Mouse (Mus musculus) naive thymus-derived CD4-positive, alpha-beta T cell, adult 2 months (primary cell): ENCODE measurements at regions not wholly inside any gene's neighbourhood (a gene's known extent, or its start where the extent isn't known, plus 50 kb on each side); places are given as distances from the start of the nearest gene placed in this dataset.

ENCODE experiments used
- DNase-seq: peaks from one replicate; pipeline ENCODE4 v3.0.0-alpha.2; 2011; ENCODE audit warnings: low read depth

DNA sequence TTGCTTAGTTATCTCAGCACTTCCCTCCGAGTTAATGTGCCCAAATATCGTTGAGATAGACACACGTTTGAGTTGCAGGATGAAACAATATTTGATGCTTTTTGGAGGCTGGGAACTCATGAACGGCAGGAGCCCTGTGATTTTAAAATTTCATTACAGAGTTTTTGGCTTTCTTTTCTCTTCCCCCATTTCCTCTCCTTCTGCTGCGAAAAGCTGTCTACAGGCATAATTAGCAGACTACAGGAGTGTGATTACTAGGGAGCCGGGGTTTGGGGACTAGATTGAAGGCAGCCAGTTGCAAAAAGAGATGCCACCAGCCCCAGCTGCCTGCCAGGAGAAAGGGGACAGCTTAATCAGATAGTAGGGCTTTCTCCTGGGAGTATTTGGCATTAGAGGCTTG lies 274.2 kb upstream of the Mki67 start:
- DNase-seq, result no peak

GRCm38 (mm10) chr7:135996896-135997295 lies 280.7 kb upstream of the Mki67 start:
- no peak for DNase-seq

DNA sequence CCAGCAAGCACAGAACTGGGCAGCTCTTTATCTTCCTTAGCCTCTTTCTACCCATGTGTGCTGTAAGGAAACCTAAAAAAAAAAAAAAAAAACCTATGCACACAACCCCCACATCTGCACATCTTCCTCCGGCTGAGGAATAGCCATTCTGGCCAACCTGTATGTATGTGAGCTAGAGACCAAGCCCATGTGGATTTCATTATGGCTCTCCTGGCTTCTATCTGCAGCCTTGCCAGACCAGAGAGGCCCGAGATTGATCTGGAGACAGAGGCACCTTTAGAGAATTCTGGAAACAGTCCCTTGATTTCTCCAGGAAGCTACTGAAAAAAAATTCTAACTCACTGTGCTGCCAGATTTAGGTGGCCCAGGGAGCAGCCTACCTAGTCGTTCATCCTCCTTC lies 281.5 kb upstream of the Mki67 start:
- no peak for DNase-seq

GRCm38 (mm10) chr7:136002382-136002781 lies 286.2 kb upstream of the Mki67 start:
- no peak for DNase-seq

DNA sequence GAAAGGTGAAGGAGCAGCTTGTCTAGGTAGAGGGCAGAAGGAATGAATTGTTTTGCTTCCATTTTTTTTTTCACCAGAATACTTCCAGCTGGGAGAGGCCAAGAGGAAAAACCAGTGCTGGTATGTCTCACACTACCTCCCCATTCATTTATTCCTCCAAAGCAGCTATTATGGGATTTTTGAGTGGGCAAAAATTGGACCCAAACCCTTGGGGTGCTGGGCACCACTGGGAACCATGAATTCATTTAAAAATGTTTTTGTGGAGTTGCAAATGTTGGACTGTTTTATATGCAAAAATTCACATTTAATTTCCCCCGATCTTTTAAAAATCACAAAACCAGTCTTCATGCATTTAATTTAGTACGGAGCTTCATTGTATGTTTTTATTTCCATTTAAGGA lies 287.1 kb upstream of the Mki67 start:
- DNase-seq, result no peak

- no peak for DNase-seq
These were observed 291.8 kb upstream of the Mki67 start for GRCm38 (mm10) chr7:136007796-136008455.

DNA sequence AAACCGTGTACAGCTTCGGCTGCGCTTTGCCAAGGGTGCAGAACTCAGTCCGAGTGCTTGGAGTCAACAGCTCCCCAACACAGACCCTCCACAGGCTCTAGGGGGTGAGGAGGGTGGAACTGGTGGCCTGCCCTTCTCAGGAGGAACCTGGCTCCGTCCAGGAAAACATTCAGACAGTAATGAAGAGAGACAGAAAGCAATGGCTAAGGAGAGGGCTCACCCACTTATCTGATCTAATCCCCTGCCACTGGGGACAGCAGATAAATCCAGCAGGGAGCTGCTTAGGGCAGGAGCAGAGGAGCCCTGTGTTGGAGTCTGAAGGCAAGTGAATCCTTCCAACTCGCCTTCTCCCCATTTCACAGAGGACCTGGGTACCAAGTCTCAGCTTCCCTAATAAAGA lies 292.3 kb upstream of the Mki67 start:
- no peak for DNase-seq

GRCm38 (mm10) chr7:136010013-136010412 lies 293.9 kb upstream of the Mki67 start:
- no peak for DNase-seq

GRCm38 (mm10) chr7:136014706-136015105 lies 298.5 kb upstream of the Mki67 start:
- DNase-seq, result no peak

GRCm38 (mm10) chr7:136016918-136017317 lies 300.8 kb upstream of the Mki67 start:
- DNase-seq, result no peak

DNA sequence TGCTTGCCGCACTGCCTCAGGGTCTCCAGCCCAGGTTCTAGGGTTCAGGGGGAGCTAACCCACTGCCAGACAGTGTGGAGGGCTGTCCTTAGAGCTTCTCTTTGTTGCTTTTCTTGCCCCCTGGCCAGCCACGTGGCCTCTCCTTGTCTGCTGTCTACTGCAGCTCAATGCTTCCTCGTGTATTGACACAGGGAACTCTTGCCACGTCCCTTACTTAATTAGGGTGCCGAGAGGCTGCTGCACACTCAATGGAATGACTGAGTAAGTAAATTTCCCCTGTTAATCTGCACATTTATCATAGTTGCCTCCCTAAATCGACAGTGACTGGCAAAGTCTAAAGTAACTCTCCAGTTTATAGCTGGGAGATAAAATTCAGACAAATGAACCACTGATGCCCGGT lies 304.4 kb upstream of the Mki67 start:
- DNase-seq, result no peak

- DNase-seq, result no peak
These were observed 304.9 kb upstream of the Mki67 start for GRCm38 (mm10) chr7:136021071-136021470.

GRCm38 (mm10) chr7:136022781-136023448 lies 306.8 kb upstream of the Mki67 start:
- no peak for DNase-seq

GRCm38 (mm10) chr7:136026451-136026850 lies 310.3 kb upstream of the Mki67 start:
- DNase-seq, result no peak

- no peak for DNase-seq
These were observed 315.9 kb upstream of the Mki67 start for GRCm38 (mm10) chr7:136032026-136032425.

DNA sequence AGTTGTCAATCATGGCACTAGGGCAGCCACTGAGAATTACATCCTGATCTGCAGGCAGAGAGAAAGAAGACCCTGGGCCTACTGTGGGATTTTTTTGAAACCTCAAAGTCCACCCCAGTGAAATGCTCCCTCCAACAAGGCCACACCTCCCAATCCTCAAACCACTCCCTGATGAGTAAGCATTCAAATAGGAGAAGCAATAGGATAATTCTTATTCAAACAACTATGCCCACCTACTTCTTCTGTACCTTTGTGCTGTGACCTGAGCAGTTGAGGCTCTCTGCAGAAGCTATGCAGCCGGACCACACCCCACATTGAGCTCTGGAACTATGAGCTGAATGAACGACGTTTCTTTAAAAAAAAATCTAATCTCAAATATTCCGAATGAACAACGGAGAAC lies 317.4 kb upstream of the Mki67 start:
- no peak for DNase-seq

- no peak for DNase-seq
These were observed 319.6 kb upstream of the Mki67 start for GRCm38 (mm10) chr7:136035735-136036134.

- DNase-seq, result no peak
These were observed 321.9 kb upstream of the Mki67 start for GRCm38 (mm10) chr7:136038072-136038471.

DNA sequence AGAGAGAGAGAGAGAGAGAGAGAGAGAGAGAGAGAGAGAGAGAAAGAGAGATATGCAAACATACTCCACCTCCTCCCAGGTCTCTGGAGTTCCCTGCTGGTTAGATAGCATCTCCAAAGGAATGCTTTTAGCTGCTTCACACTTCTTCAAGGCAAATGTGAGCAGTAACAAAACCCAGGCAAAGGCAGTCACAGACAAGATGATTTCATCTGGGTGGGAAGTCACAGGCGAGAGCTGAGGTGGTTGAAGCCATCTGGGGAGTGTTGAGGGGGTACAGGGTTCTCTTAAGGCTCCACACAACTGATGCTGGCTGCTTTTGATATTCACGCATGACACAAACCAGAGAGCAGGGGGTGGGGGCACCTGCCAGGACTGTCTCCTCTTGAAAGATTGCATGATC lies 322.7 kb upstream of the Mki67 start:
- no peak for DNase-seq

GRCm38 (mm10) chr7:136041921-136042320 lies 325.8 kb upstream of the Mki67 start:
- DNase-seq, result no peak

DNA sequence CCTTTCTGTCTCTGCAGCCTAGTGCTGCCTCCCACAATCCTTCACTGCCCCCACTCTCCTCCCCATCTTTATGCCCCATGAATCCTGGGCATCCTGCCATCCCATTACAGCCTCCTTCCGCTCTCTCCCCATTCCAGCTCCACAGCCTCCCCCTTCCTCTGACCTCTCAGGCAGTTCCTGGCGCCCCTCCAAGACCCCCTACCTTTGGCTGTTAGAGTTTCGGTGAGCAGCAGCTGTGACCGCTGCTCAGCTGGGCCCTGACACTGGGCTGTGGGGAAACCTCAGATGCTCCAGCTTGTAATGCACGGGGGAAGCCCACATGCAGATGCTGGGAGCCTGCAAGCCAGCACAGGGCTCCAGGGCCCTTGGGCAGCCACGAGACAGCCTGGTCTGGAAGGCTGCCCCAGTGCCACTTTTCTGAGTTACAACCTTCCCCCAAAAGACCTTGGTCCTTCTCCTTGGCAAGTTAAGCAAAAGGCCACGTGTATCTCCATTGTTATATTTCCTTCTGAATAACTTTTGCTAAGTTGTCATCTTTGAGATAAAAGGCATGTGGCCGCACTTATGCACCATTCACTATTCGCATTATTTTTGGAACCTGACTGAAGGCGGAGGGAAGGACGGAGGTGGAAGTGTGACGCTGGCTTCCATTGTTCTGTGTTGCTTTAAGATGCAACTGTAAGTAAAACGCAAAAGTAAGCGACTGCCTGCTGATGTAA lies 330.6 kb upstream of the Mki67 start:
- no peak for DNase-seq

GRCm38 (mm10) chr7:136047364-136047945 lies 331.3 kb upstream of the Mki67 start:
- no peak for DNase-seq
